Mouse (Mus musculus) bone marrow, adult 2 months (tissue): ENCODE measurements around the gene C2cd2l. TPM values are rescaled to one million over a fixed set of nuclear protein-coding genes. Genes with fewer than 3 reads are reported as not detected.
A peak's percentile ranks its signal among the peaks of the same experiment; 100 is the strongest.

ENCODE experiments used
- H3K27ac ChIP-seq: fragments of 200-500 bp; 2 replicates; pipeline ENCODE4 v1.5.1; 2012; ENCODE audit warnings: low read depth, mild to moderate bottlenecking, control low read depth, inconsistent platforms, low read length; ENCODE audit not compliant: control insufficient read depth, poor library complexity, insufficient read depth
- H3K4me1 ChIP-seq: fragments of 200-500 bp; 2 replicates; pipeline ENCODE4 v1.6.1; 2011; ENCODE audit warnings: low read length; ENCODE audit not compliant: control insufficient read depth, insufficient read depth
- H3K4me3 ChIP-seq: fragments of 200-500 bp; replicated peaks from 2 replicates; pipeline ENCODE3; 2011; ENCODE audit warnings: mild to moderate bottlenecking, low read depth, low read length, control low read depth; ENCODE audit not compliant: control insufficient read depth
- CTCF ChIP-seq: fragments of 200-500 bp; IDR thresholded peaks from 2 replicates; pipeline ENCODE4 v1.5.1; 2011; ENCODE audit warnings: low read length, control low read depth; ENCODE audit not compliant: control insufficient read depth, insufficient read depth
- POLR2A ChIP-seq: fragments of 200-500 bp; IDR thresholded peaks from 2 replicates; pipeline ENCODE4 v1.6.1; 2011; ENCODE audit warnings: low read depth, mild to moderate bottlenecking, control low read depth, low read length, borderline replicate concordance; ENCODE audit not compliant: control insufficient read depth
- WGBS: fragments of 180-500 bp; shearing (Covaris S2); methylation state at CpG from one replicate; pipeline ENCODE4 v1.1.7; 2018; 5-methylcytosine and 5-hydroxymethylcytosine counted together
- polyA plus RNA-seq: library from polyadenylated mRNA; stranded (reverse); fragments of >200 nt; gene quantifications from 2 replicates; pipeline ENCODE4 v1.2.4, GENCODE M21; 2011; ENCODE audit warnings: low replicate concordance; ENCODE audit not compliant: missing spikeins, insufficient read depth, insufficient read length

The C2cd2l gene
- polyA plus RNA-seq, 1 experiment, result 17.5 TPM

GRCm38 (mm10) chr9:44269077-44269476 is 51.0 kb downstream of the C2cd2l start:
- TF ChIP-seq POLR2A, result no peak
- TF ChIP-seq CTCF, result peak; percentile 30
- H3K4me1 ChIP-seq, result peaks cover 2% of the 10 kb centered on the region
- H3K27ac ChIP-seq, result peak overlapping the region; percentile 98; the same call in 1 of the 2 replicates
- H3K4me3 ChIP-seq, result no peak overlapping the region
- WGBS, result 77% methylated on average over 3 of the region's 3 CpGs

GRCm38 (mm10) chr9:44268432-44268831 is 51.7 kb downstream of the C2cd2l start, which contains the start of gene Nlrx1:
Nlrx1 (minus strand) TSS chr9:44268599.
- H3K4me3 ChIP-seq, result peak within 1 kb of the TSS; percentile 67
- 4% methylated on average over 6 of the region's 6 CpGs for WGBS
- TF ChIP-seq CTCF (0 out of 2 replicates have a peak, but pooled peaks have one; percentile 4), POLR2A (no peak)
- H3K27ac ChIP-seq, result peak within 1 kb of the TSS; percentile 98
- H3K4me1 ChIP-seq, result peaks cover 2% of the 10 kb centered on the region

- Histone ChIP-seq H3K4me3 (peak overlapping the region; percentile 67), H3K27ac (peak overlapping the region; percentile 98), H3K4me1 (peaks cover 2% of the 10 kb centered on the region)
- peak; percentile 62; the same call in 1 of the 2 replicates for TF ChIP-seq POLR2A
- peak; percentile 81 for TF ChIP-seq CTCF
- 1% methylated on average over 28 of the region's 28 CpGs for WGBS
Measured at GRCm38 (mm10) chr9:44268027-44268360, 52.1 kb downstream of the C2cd2l start.

GRCm38 (mm10) chr9:44267319-44268026 is 52.6 kb downstream of the C2cd2l start:
- Histone ChIP-seq H3K4me1 (peaks cover 2% of the 10 kb centered on the region), H3K4me3 (peak overlapping the region; percentile 67), H3K27ac (peak overlapping the region; percentile 98)
- 5% methylated on average over 23 of the region's 23 CpGs for WGBS
- TF ChIP-seq CTCF, result no peak
- no peak for TF ChIP-seq POLR2A

- Histone ChIP-seq H3K4me3 (peak overlapping the region; percentile 67), H3K27ac (peak overlapping the region; percentile 98), H3K4me1 (peaks cover 2% of the 10 kb centered on the region)
- TF ChIP-seq CTCF, result no peak
- no peak for TF ChIP-seq POLR2A
- 46% methylated on average over 8 of the region's 8 CpGs for whole genome bisulfite sequencing
Measured at GRCm38 (mm10) chr9:44266478-44267226, 53.4 kb downstream of the C2cd2l start.

- Histone ChIP-seq H3K4me1 (peaks cover 7% of the 10 kb centered on the region), H3K27ac (no peak overlapping the region), H3K4me3 (no peak overlapping the region)
- no peak for TF ChIP-seq POLR2A
- no peak for TF ChIP-seq CTCF
- WGBS, result 83% methylated on average over 14 of the region's 14 CpGs
Measured at GRCm38 (mm10) chr9:44261388-44261787, 58.7 kb downstream of the C2cd2l start.

Other genes starting within 250 kb of the C2cd2l start
- 0.95 TPM in 1 of 2 replicates, not detected in the other for gene Mfrp, start 218.6 kb downstream of the C2cd2l start, polyA plus RNA-seq
- 3.3 TPM in 1 of 2 replicates, not detected in the other for gene C1qtnf5, start 213.0 kb downstream of the C2cd2l start, polyA plus RNA-seq
- gene Gm49380, start 206.8 kb downstream of the C2cd2l start, polyA plus RNA-seq, result not detected in 2 replicates
- gene Rnf26, start 206.8 kb downstream of the C2cd2l start, polyA plus RNA-seq, result 11.2 and 28.8 TPM in 2 replicates
- 3.5 and 6.3 TPM in 2 replicates for gene Mcam, start 185.8 kb downstream of the C2cd2l start, polyA plus RNA-seq
- gene Cbl, start 86.2 kb downstream of the C2cd2l start, polyA plus RNA-seq, result 24.3 and 50.5 TPM in 2 replicates
- gene Ccdc153, start 79.6 kb downstream of the C2cd2l start, polyA plus RNA-seq, result 1.4 TPM in 1 of 2 replicates, not detected in the other
- 2.7 and 7.3 TPM in 2 replicates for gene Pdzd3, start 68.8 kb downstream of the C2cd2l start, polyA plus RNA-seq
- 11.6 and 25.0 TPM in 2 replicates for gene Nlrx1, start 51.7 kb downstream of the C2cd2l start, polyA plus RNA-seq
- 45.0 and 74.1 TPM in 2 replicates for gene Abcg4, start 31.7 kb downstream of the C2cd2l start, polyA plus RNA-seq
- gene Hinfp, start 14.6 kb downstream of the C2cd2l start, polyA plus RNA-seq, result 9.1 and 21.6 TPM in 2 replicates
- gene Dpagt1, start 5.7 kb upstream of the C2cd2l start, polyA plus RNA-seq, result 11.2 and 30.7 TPM in 2 replicates
- 184 and 201 TPM in 2 replicates for gene H2afx, start 14.4 kb upstream of the C2cd2l start, polyA plus RNA-seq
- gene Hmbs, start 23.9 kb upstream of the C2cd2l start, polyA plus RNA-seq, result 824 and 950 TPM in 2 replicates
- gene Vps11, start 41.4 kb upstream of the C2cd2l start, polyA plus RNA-seq, result 17.2 and 29.6 TPM in 2 replicates
- 13.5 and 34.2 TPM in 2 replicates for gene Hyou1, start 59.2 kb upstream of the C2cd2l start, polyA plus RNA-seq
- 9.8 and 16.9 TPM in 2 replicates for gene Slc37a4, start 76.6 kb upstream of the C2cd2l start, polyA plus RNA-seq
- gene Rps25, start 86.9 kb upstream of the C2cd2l start, polyA plus RNA-seq, result 1,039 and 1,790 TPM in 2 replicates
- 36.9 and 50.1 TPM in 2 replicates for gene Trappc4, start 87.3 kb upstream of the C2cd2l start, polyA plus RNA-seq
- gene Ccdc84, start 98.3 kb upstream of the C2cd2l start, polyA plus RNA-seq, result 22.1 and 68.9 TPM in 2 replicates
- not detected in 2 replicates for gene Foxr1, start 120.9 kb upstream of the C2cd2l start, polyA plus RNA-seq
- not detected in 2 replicates for gene Upk2, start 134.7 kb upstream of the C2cd2l start, polyA plus RNA-seq
- gene Bcl9l, start 162.5 kb upstream of the C2cd2l start, polyA plus RNA-seq, result 9.0 and 15.6 TPM in 2 replicates
- gene Cxcr5, start 241.6 kb upstream of the C2cd2l start, polyA plus RNA-seq, result 0.61 and 13.4 TPM in 2 replicates